Mouse (Mus musculus) midbrain, embryonic 14.5 days (tissue): ENCODE measurements around the gene Vps37b. TPM values are rescaled to one million over a fixed set of nuclear protein-coding genes. Genes with fewer than 3 reads are reported as not detected.

Source experiments
- ATAC-seq: fragments of 200-750 bp; cut with Nextera tagmentation; 2 replicates; pipeline ENCODE4 v1.8.0; 2017; ENCODE audit warnings: moderate number of reproducible peaks, moderate library complexity; ENCODE audit not compliant: low FRiP score, low TSS enrichment
- DNase-seq: peaks from one replicate; pipeline ENCODE4 v3.0.0-alpha.2; 2015
- H3K27ac ChIP-seq: fragments of 300-500 bp; sonication (generic); replicated peaks from 2 replicates; pipeline ENCODE4 v1.5.1; 2014; ENCODE audit warnings: mild to moderate bottlenecking, low read depth, low read length, moderate library complexity
- H3K27me3 ChIP-seq: fragments of 300-500 bp; sonication (generic); 2 replicates; pipeline ENCODE4 v1.6.1; 2014; ENCODE audit warnings: low read length, control low read depth, mixed read lengths; ENCODE audit not compliant: control insufficient read depth, insufficient read depth
- H3K36me3 ChIP-seq: fragments of 300-500 bp; sonication (generic); 2 replicates; pipeline ENCODE4 v1.6.1; 2014; ENCODE audit warnings: low read length, control low read depth; ENCODE audit not compliant: control insufficient read depth, insufficient read depth
- H3K4me1 ChIP-seq: fragments of 300-500 bp; sonication (generic); 2 replicates; pipeline ENCODE4 v1.6.1; 2014; ENCODE audit warnings: mild to moderate bottlenecking, antibody characterized with exemption, low read length, control low read depth; ENCODE audit not compliant: control insufficient read depth, insufficient read depth
- H3K4me2 ChIP-seq: fragments of 300-500 bp; sonication (generic); 2 replicates; pipeline ENCODE4 v1.6.1; 2014; ENCODE audit warnings: mild to moderate bottlenecking, low read length, moderate library complexity
- H3K4me3 ChIP-seq: fragments of 300-500 bp; sonication (generic); replicated peaks from 2 replicates; pipeline ENCODE4 v1.5.1; 2014; ENCODE audit warnings: low read depth, low read length
- H3K9ac ChIP-seq: fragments of 300-500 bp; sonication (generic); replicated peaks from 2 replicates; pipeline ENCODE4 v1.6.1; 2014; ENCODE audit warnings: mild to moderate bottlenecking, low read length, moderate library complexity
- H3K9me3 ChIP-seq: fragments of 300-500 bp; sonication (generic); 2 replicates; pipeline ENCODE4 v1.6.1; 2016; ENCODE audit warnings: low read length, control low read depth, mixed read lengths; ENCODE audit not compliant: control insufficient read depth
- WGBS: fragments of 180-500 bp; shearing (Covaris S2); extraction: QIAGEN DNeasy Blood & Tissue Kit; methylation state at CpG from one replicate; pipeline ENCODE4 v1.1.7; 2014; 5-methylcytosine and 5-hydroxymethylcytosine counted together
- microRNA-seq: library from miRNA; unstranded; fragments of <30 nt; microRNA quantifications from one replicate; pipeline ENCODE4, GENCODE M21; 2016
- polyA plus RNA-seq: library from polyadenylated mRNA; unstranded; fragments of >200 nt; fragmentation: Nextera tagmentation; extraction: Ambion mirVana; gene quantifications from 2 replicates; pipeline ENCODE4 v1.2.1, GENCODE M21; 2014

Gene Vps37b
- polyA plus RNA-seq, 1 experiment from 2014 or later = 72.4 TPM

- Histone ChIP-seq H3K4me2 (no peak overlapping the region), H3K27ac (no peak overlapping the region), H3K9me3 (no peaks in the 10 kb centered on the region), H3K9ac (no peak overlapping the region), H3K27me3 (no peaks in the 10 kb centered on the region), H3K4me1 (no peaks in the 10 kb centered on the region), H3K36me3 (no peaks in the 10 kb centered on the region), H3K4me3 (no peak overlapping the region)
- WGBS = 72% methylated on average over 8 of the region's 8 CpGs
- ATAC-seq = no peak
- no peak for DNase-seq
Measured at GRCm38 (mm10) chr5:123957213-123957612, 74.9 kb downstream of the Vps37b start.

Small RNAs within 50 kb of the gene (microRNA-seq; reads per million reads assigned to microRNA genes)
- gene Mir7032 = not detected

Other genes with a start within 250 kb of the Vps37b start
- 0.11 TPM in 1 of 2 replicates, not detected in the other for gene Hcar2, start 166.8 kb downstream of the Vps37b start, polyA plus RNA-seq
- gene Hcar1, start 152.2 kb downstream of the Vps37b start, polyA plus RNA-seq = 0.08 and 0.41 TPM in 2 replicates
- 118 and 132 TPM in 2 replicates for gene Denr, start 125.1 kb downstream of the Vps37b start, polyA plus RNA-seq
- gene Gm43518, start 104.9 kb downstream of the Vps37b start, polyA plus RNA-seq = 2.0 and 2.3 TPM in 2 replicates
- 4.3 and 4.6 TPM in 2 replicates for gene Ccdc62, start 101.6 kb downstream of the Vps37b start, polyA plus RNA-seq
- gene Hip1r, start 58.6 kb downstream of the Vps37b start, polyA plus RNA-seq = 22.5 and 24.7 TPM in 2 replicates
- 10.9 and 11.6 TPM in 2 replicates for gene Abcb9, start 63.5 kb upstream of the Vps37b start, polyA plus RNA-seq
- 19.7 and 20.7 TPM in 2 replicates for gene Ogfod2, start 80.0 kb upstream of the Vps37b start, polyA plus RNA-seq
- 65.2 and 72.3 TPM in 2 replicates for gene Arl6ip4, start 83.8 kb upstream of the Vps37b start, polyA plus RNA-seq
- 10.7 and 11.6 TPM in 2 replicates for gene Pitpnm2, start 217.5 kb upstream of the Vps37b start, polyA plus RNA-seq